Mouse (Mus musculus) ES-E14 (cell line): ENCODE measurements around the gene Cmas.

Experiments used
- CHD2 ChIP-seq: IDR thresholded peaks from 2 replicates; pipeline ENCODE4 v1.6.1; 2014; ENCODE audit warnings: mild to moderate bottlenecking, low read depth, low read length, inconsistent platforms
- HCFC1 ChIP-seq: IDR thresholded peaks from 2 replicates; pipeline ENCODE4 v1.6.1; 2012; ENCODE audit warnings: low read length, inconsistent platforms, borderline replicate concordance; ENCODE audit not compliant: insufficient read depth
- MAFK ChIP-seq: IDR thresholded peaks from 2 replicates; pipeline ENCODE4 v1.6.1; 2014; ENCODE audit warnings: mild to moderate bottlenecking, low read depth, low read length, inconsistent platforms; ENCODE audit not compliant: insufficient read depth
- ZC3H11A ChIP-seq: IDR thresholded peaks from 2 replicates; pipeline ENCODE4 v1.6.1; 2012; ENCODE audit warnings: low read depth, mild to moderate bottlenecking, inconsistent platforms, low read length, borderline replicate concordance

GRCm38 (mm10) chr6:142797996-142798395, 41.5 kb downstream of the Cmas start:
- TF ChIP-seq ZC3H11A (no peak), CHD2 (no peak), MAFK (no peak), HCFC1 (no peak)
